10 mouse cellular contexts compared by ENCODE assay signal in genomic region chr2:170410677-170411489, GRCm38 (mm10). TPM values are rescaled to one million over a fixed set of nuclear protein-coding genes. Genes with fewer than 3 reads are reported as not detected.
DNase-seq lines count a peak whose midpoint lies in the region; ATAC-seq and TF ChIP-seq lines count a peak whose summit lies in the region.
"Had no signal": no experiment of that assay in that cellular context is flagged by ENCODE, and none has a peak within 500 bp of the region (broad histone marks: within the 10 kb centered on the region; RNA-seq: fewer than 3 reads in every experiment).

No protein-coding gene starts in this region.

- no peak for TF ChIP-seq POLR2A in thymus, adult 2 months (IDR thresholded peaks at IDR 0.05; ENCODE audit: control insufficient read depth, extremely low read depth, insufficient read depth, low read length, poor library complexity)

- peaks cover 10% of the 10 kb centered on the region; the same call in 1 of the 2 replicates for H3K27me3 ChIP-seq in kidney, postnatal 0 days (ENCODE audit: insufficient read depth, low read length)
- no peaks in the 10 kb centered on the region for H3K27me3 ChIP-seq in embryonic facial prominence, embryonic 14.5 days (replicated peaks; ENCODE audit: control insufficient read depth, insufficient read depth, low read length)
- peaks cover 20% of the 10 kb centered on the region for H3K27me3 ChIP-seq in intestine, embryonic 15.5 days (replicated peaks)
- H3K27me3 ChIP-seq in neural tube, embryonic 11.5 days (ENCODE audit: control insufficient read depth, insufficient read depth, low read length), result no peaks in the 10 kb centered on the region
- H3K27me3 ChIP-seq in thymus, adult 2 months (ENCODE audit: control insufficient read depth, insufficient read depth, low read length), result no peaks in the 10 kb centered on the region; the same call in 1 of the 2 replicates

- 19% methylated on average over 23 of the region's 23 CpGs for WGBS in kidney, postnatal 0 days
- WGBS in embryonic facial prominence, embryonic 14.5 days, result 18% methylated on average over 23 of the region's 23 CpGs
- WGBS in intestine, embryonic 15.5 days, result 26% methylated on average over 23 of the region's 23 CpGs
- WGBS in neural tube, embryonic 11.5 days, result 24% methylated on average over 23 of the region's 23 CpGs
- 41% methylated on average over 23 of the region's 23 CpGs for WGBS in thymus, adult 2 months

- H3K4me3 ChIP-seq in kidney, postnatal 0 days (replicated peaks; ENCODE audit: low read depth, low read length), result no peak overlapping the region
- H3K4me3 ChIP-seq in embryonic facial prominence, embryonic 14.5 days (ENCODE audit: low read depth, low read length), result peak overlapping the region; percentile 3; the same call in 1 of the 2 replicates
- no peak overlapping the region for H3K4me3 ChIP-seq in intestine, embryonic 15.5 days (replicated peaks)
- peak overlapping the region; percentile 16; the same call in 1 of the 2 replicates for H3K4me3 ChIP-seq in neural tube, embryonic 11.5 days (ENCODE audit: low read depth, low read length)
- no peak overlapping the region for H3K4me3 ChIP-seq in thymus, adult 2 months (ENCODE audit: control insufficient read depth, insufficient read depth, low read length)

- peak overlapping the region; percentile 14; the same call in 1 of the 2 replicates for H3K4me2 ChIP-seq in kidney, postnatal 0 days (ENCODE audit: low read length)
- peak overlapping the region; percentile 47 for H3K4me2 ChIP-seq in embryonic facial prominence, embryonic 14.5 days (ENCODE audit: low read depth, low read length)
- peak overlapping the region; percentile 31; the same call in 1 of the 2 replicates for H3K4me2 ChIP-seq in intestine, embryonic 15.5 days (replicated peaks)
- peak overlapping the region; percentile 40 for H3K4me2 ChIP-seq in neural tube, embryonic 11.5 days (ENCODE audit: low read depth)

- no peak for TF ChIP-seq CTCF in kidney, postnatal 0 days (IDR thresholded peaks at IDR 0.05; ENCODE audit: low read depth)
- no peak for TF ChIP-seq CTCF in thymus, adult 2 months (IDR thresholded peaks at IDR 0.05; ENCODE audit: borderline replicate concordance, control insufficient read depth, extremely low read depth, insufficient read depth, low read length, poor library complexity)

- H3K9ac ChIP-seq in kidney, postnatal 0 days (ENCODE audit: low read depth, low read length), result no peak overlapping the region
- H3K9ac ChIP-seq in embryonic facial prominence, embryonic 14.5 days (ENCODE audit: low read depth, low read length), result peak overlapping the region; percentile 5; the same call in 1 of the 2 replicates
- H3K9ac ChIP-seq in intestine, embryonic 15.5 days, result no peak overlapping the region
- H3K9ac ChIP-seq in neural tube, embryonic 11.5 days (ENCODE audit: low read length), result peak overlapping the region; percentile 29
- H3K9ac ChIP-seq: liver, embryonic 14.5 days had no signal

- H3K4me1 ChIP-seq in kidney, postnatal 0 days (replicated peaks; ENCODE audit: insufficient read depth, low read length), result no peaks in the 10 kb centered on the region
- peaks cover 13% of the 10 kb centered on the region; the same call in 1 of the 2 replicates for H3K4me1 ChIP-seq in embryonic facial prominence, embryonic 14.5 days (ENCODE audit: control insufficient read depth, insufficient read depth, low read length)
- H3K4me1 ChIP-seq in intestine, embryonic 15.5 days (replicated peaks), result peaks cover 9% of the 10 kb centered on the region; the same call in 1 of the 2 replicates
- peaks cover 5% of the 10 kb centered on the region; the same call in 1 of the 2 replicates for H3K4me1 ChIP-seq in neural tube, embryonic 11.5 days (ENCODE audit: control insufficient read depth, insufficient read depth, low read length)
- H3K4me1 ChIP-seq in thymus, adult 2 months (replicated peaks; ENCODE audit: control insufficient read depth, insufficient read depth, low read length), result no peaks in the 10 kb centered on the region

- no peaks in the 10 kb centered on the region for H3K9me3 ChIP-seq in kidney, postnatal 0 days (replicated peaks; ENCODE audit: low read length)
- no peaks in the 10 kb centered on the region for H3K9me3 ChIP-seq in embryonic facial prominence, embryonic 14.5 days (ENCODE audit: control insufficient read depth, low read length)
- no peaks in the 10 kb centered on the region for H3K9me3 ChIP-seq in intestine, embryonic 15.5 days
- no peaks in the 10 kb centered on the region for H3K9me3 ChIP-seq in neural tube, embryonic 11.5 days (ENCODE audit: control insufficient read depth, low read length)

- H3K36me3 ChIP-seq in kidney, postnatal 0 days (ENCODE audit: insufficient read depth, low read length), result no peaks in the 10 kb centered on the region
- no peaks in the 10 kb centered on the region for H3K36me3 ChIP-seq in embryonic facial prominence, embryonic 14.5 days (ENCODE audit: control insufficient read depth, insufficient read depth, low read length)
- H3K36me3 ChIP-seq in intestine, embryonic 15.5 days, result no peaks in the 10 kb centered on the region
- no peaks in the 10 kb centered on the region for H3K36me3 ChIP-seq in neural tube, embryonic 11.5 days (ENCODE audit: control insufficient read depth, insufficient read depth, low read length)
- no peaks in the 10 kb centered on the region for H3K36me3 ChIP-seq in thymus, adult 2 months (ENCODE audit: control insufficient read depth, insufficient read depth, low read length)

- peak; percentile 19 for DNase-seq in kidney, postnatal 0 days (ENCODE audit: low spot score)
- DNase-seq in kidney, adult 8-10 months, result no peak
- peak; percentile 35 for DNase-seq in embryonic facial prominence, embryonic 14.5 days (ENCODE audit: low spot score)
- DNase-seq in neural tube, embryonic 11.5 days (ENCODE audit: low spot score), result peak; percentile 52
- DNase-seq in layer of hippocampus, postnatal 25 days (ENCODE audit: extremely low spot score in 1 of 2, low spot score in 1 of 2), result no peak
- DNase-seq in thymus, adult 2 months, result no peak
- DNase-seq: kidney, adult 9 months had no signal

- no peak for ATAC-seq in kidney, postnatal 0 days (replicated peaks; ENCODE audit: low FRiP score, low read depth)
- ATAC-seq in embryonic facial prominence, embryonic 14.5 days (ENCODE audit: low read depth), result peak; percentile 24; the same call in 1 of the 2 replicates
- no peak for ATAC-seq in intestine, embryonic 15.5 days
- no peak for ATAC-seq in neural tube, embryonic 11.5 days (ENCODE audit: insufficient read depth, low FRiP score, low TSS enrichment)
- ATAC-seq in frontal cortex, adult (ENCODE audit: low TSS enrichment), result no peak

- no peak overlapping the region for H3K27ac ChIP-seq in kidney, postnatal 0 days
- no peak overlapping the region for H3K27ac ChIP-seq in embryonic facial prominence, embryonic 14.5 days (replicated peaks; ENCODE audit: low read depth, low read length)
- no peak overlapping the region for H3K27ac ChIP-seq in intestine, embryonic 15.5 days
- H3K27ac ChIP-seq in neural tube, embryonic 11.5 days (ENCODE audit: low read depth, low read length), result no peak overlapping the region
- H3K27ac ChIP-seq in thymus, adult 2 months (ENCODE audit: control insufficient read depth, insufficient read depth, low read length), result no peak overlapping the region
- H3K27ac ChIP-seq: liver, embryonic 14.5 days had no signal

RNA-seq across cellular contexts. Expression of gene Bcas1, which starts 16.8 kb away (rescaled TPM):
- polyA plus RNA-seq in kidney, postnatal 0 days (2015; fragmentation: Nextera tagmentation; extraction: Ambion mirVana), result 0.61 and 0.94 TPM in 2 replicates
- polyA plus RNA-seq in embryonic facial prominence, embryonic 14.5 days (2014; fragmentation: Nextera tagmentation; extraction: Ambion mirVana), result 0.90 and 2.5 TPM in 2 replicates
- polyA plus RNA-seq in intestine, embryonic 15.5 days (2015; fragmentation: Nextera tagmentation; extraction: Ambion mirVana), result 6.0 and 7.0 TPM in 2 replicates
- 1.0 and 1.2 TPM in 2 replicates for polyA plus RNA-seq in neural tube, embryonic 11.5 days (2014; fragmentation: Nextera tagmentation; extraction: Ambion mirVana)
- total RNA-seq in layer of hippocampus, postnatal 25 days (2021), result 10 to 100 TPM; 76.3 to 85.9 TPM
- 0.32 and 0.43 TPM in 2 replicates for polyA plus RNA-seq in thymus, adult 2 months (2012; rRNA removed)

Comparison
In these comparisons a context has a peak if more than half of its experiments do, and no peak if none do; other contexts are left out.
1. DNase-seq: peak in kidney, postnatal 0 days (single experiment), embryonic facial prominence, embryonic 14.5 days (single experiment) and neural tube, embryonic 11.5 days (single experiment); none in kidney, adult 8-10 months (0 of 2), layer of hippocampus, postnatal 25 days (0 of 2) and thymus, adult 2 months (single experiment).
2. H3K4me3 ChIP-seq: peak in embryonic facial prominence, embryonic 14.5 days (single experiment) and neural tube, embryonic 11.5 days (single experiment); none in kidney, postnatal 0 days (single experiment), intestine, embryonic 15.5 days (single experiment) and thymus, adult 2 months (single experiment).
3. H3K9ac ChIP-seq: peak in embryonic facial prominence, embryonic 14.5 days (single experiment) and neural tube, embryonic 11.5 days (single experiment); none in kidney, postnatal 0 days (single experiment) and intestine, embryonic 15.5 days (single experiment).
4. Peak in every context shown above with its lines, with median percentiles within 50 percentile points of each other: H3K4me2 ChIP-seq.